Mouse (Mus musculus) megakaryocyte-erythroid progenitor cell, adult 5 weeks (primary cell): ENCODE results near the gene N4bp2l1. TPM values are rescaled to one million over a fixed set of nuclear protein-coding genes. Genes with fewer than 3 reads are reported as not detected.

ENCODE experiments used
- polyA plus RNA-seq: library from polyadenylated mRNA; stranded (reverse); fragments of >175 nt; gene quantifications from 2 replicates; pipeline ENCODE4 v1.2.3, GENCODE M21; 2012

The N4bp2l1 gene
- 32.1 and 34.0 TPM in 2 replicates for polyA plus RNA-seq

DNA sequence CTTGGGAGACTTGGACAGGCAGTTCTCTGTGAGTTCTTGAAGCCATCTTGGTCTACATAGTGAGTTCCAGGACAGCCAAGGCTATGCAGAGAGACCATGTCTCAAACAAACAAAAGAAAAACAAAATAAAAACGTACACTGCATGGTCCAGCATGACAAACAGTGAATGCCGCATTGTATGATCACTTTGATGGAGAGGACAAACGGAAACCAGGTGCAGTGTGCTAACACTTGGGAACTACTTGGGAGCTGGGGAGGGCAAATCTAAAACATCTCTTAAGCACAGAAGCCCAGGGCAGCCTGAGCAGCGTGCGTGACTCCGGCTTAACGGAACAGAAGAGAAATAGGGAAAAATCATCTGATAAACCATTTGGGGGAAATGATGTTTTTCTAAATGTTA is at the start of gene N4bp2l1:
TSS of gene N4bp2l1 (minus strand) at position 101 of the 400 bp plus-strand sequence.

GRCm38 (mm10) chr5:150521937-150522866 is 74.8 kb downstream of the N4bp2l1 start, which contains the start of gene Brca2:
Gene Brca2, plus strand, starts transcription at chr5:150522630.

Other genes with a start within 250 kb of the N4bp2l1 start
- gene Zar1l, start 79.0 kb downstream of the N4bp2l1 start, polyA plus RNA-seq = not detected in 2 replicates
- gene Brca2, start 74.6 kb downstream of the N4bp2l1 start, polyA plus RNA-seq = 6.0 and 7.3 TPM in 2 replicates
- gene N4bp2l2, start 69.0 kb upstream of the N4bp2l1 start, polyA plus RNA-seq = 27.2 and 32.2 TPM in 2 replicates
- gene Pds5b, start 76.6 kb upstream of the N4bp2l1 start, polyA plus RNA-seq = 2.7 and 3.8 TPM in 2 replicates